Mouse (Mus musculus) G1E-ER4 (cell line): ENCODE results near the gene Fxyd5. TPM values are rescaled to one million over a fixed set of nuclear protein-coding genes. Genes with fewer than 3 reads are reported as not detected.

Experiments
- GATA1 ChIP-seq: IDR thresholded peaks from one replicate; pipeline ENCODE4 v1.8.0; 2012; ENCODE audit warnings: low read length, inconsistent platforms
- polyA plus RNA-seq: library from polyadenylated mRNA; stranded (reverse); fragments of >175 nt; gene quantifications from 2 replicates; pipeline ENCODE4 v1.2.3, GENCODE M21; 2012

Fxyd5 gene
- 0.09 and 0.35 TPM in 2 replicates for polyA plus RNA-seq

- TF ChIP-seq GATA1: no peak
Observed at GRCm38 (mm10) chr7:31042431-31042910, at the start of gene Fxyd5. Gene Fxyd5 (minus strand): TSS chr7:31042481.

- no peak for TF ChIP-seq GATA1
Observed at GRCm38 (mm10) chr7:31089721-31090120, 47.4 kb upstream of the Fxyd5 start.

- TF ChIP-seq GATA1: no peak
Observed at GRCm38 (mm10) chr7:31088206-31088605, 45.9 kb upstream of the Fxyd5 start.

- TF ChIP-seq GATA1: no peak
Observed at GRCm38 (mm10) chr7:31087262-31087661, 45.0 kb upstream of the Fxyd5 start.

GRCm38 (mm10) chr7:31086175-31086755 is 44.0 kb upstream of the Fxyd5 start:
- no peak for TF ChIP-seq GATA1

- no peak for TF ChIP-seq GATA1
Observed at GRCm38 (mm10) chr7:31085171-31085570, 42.9 kb upstream of the Fxyd5 start.

GRCm38 (mm10) chr7:31084140-31084539 is 41.9 kb upstream of the Fxyd5 start:
- TF ChIP-seq GATA1: no peak

GRCm38 (mm10) chr7:31082831-31083588 is 40.7 kb upstream of the Fxyd5 start:
- TF ChIP-seq GATA1: no peak

- TF ChIP-seq GATA1: no peak
Observed at GRCm38 (mm10) chr7:31082106-31082505, 39.8 kb upstream of the Fxyd5 start.

- no peak for TF ChIP-seq GATA1
Observed at GRCm38 (mm10) chr7:31081106-31081505, 38.8 kb upstream of the Fxyd5 start.

- TF ChIP-seq GATA1: no peak
Observed at GRCm38 (mm10) chr7:31080611-31081010, 38.3 kb upstream of the Fxyd5 start.

GRCm38 (mm10) chr7:31079670-31080069 is 37.4 kb upstream of the Fxyd5 start:
- no peak for TF ChIP-seq GATA1

GRCm38 (mm10) chr7:31077885-31078445 is 35.7 kb upstream of the Fxyd5 start:
- TF ChIP-seq GATA1: no peak

GRCm38 (mm10) chr7:31077470-31077869 is 35.2 kb upstream of the Fxyd5 start:
- no peak for TF ChIP-seq GATA1

GRCm38 (mm10) chr7:31076492-31076891 is 34.2 kb upstream of the Fxyd5 start, which contains the start of gene Fxyd3:
Gene Fxyd3 (minus strand): TSS chr7:31076704.
- no peak for TF ChIP-seq GATA1

GRCm38 (mm10) chr7:31074713-31075069 is 32.4 kb upstream of the Fxyd5 start:
- no peak for TF ChIP-seq GATA1
